Mouse (Mus musculus) testis, adult 2 months (tissue): ENCODE data around the gene Coro2b.

Experiments
- CTCF ChIP-seq: fragments of 200-500 bp; IDR thresholded peaks from 2 replicates; pipeline ENCODE4 v1.5.1; 2012; ENCODE audit warnings: low read depth, mild to moderate bottlenecking, inconsistent platforms, low read length, moderate library complexity; ENCODE audit not compliant: control insufficient read depth, insufficient read depth, insufficient replicate concordance
- POLR2A ChIP-seq: fragments of 200-500 bp; IDR thresholded peaks from 2 replicates; pipeline ENCODE4 v1.6.1; 2012; ENCODE audit warnings: low read depth, mild to moderate bottlenecking, inconsistent platforms, low read length, moderate library complexity; ENCODE audit not compliant: control insufficient read depth

- TF ChIP-seq CTCF (no peak), POLR2A (no peak)
Observed at GRCm38 (mm10) chr9:62426021-62426420, 110.8 kb downstream of the Coro2b start.
